ENCODE assay signal across 19 mouse cellular contexts in genomic region chr2:75458898-75459297, GRCm38 (mm10).
"Had no signal": no experiment of that assay in that cellular context is flagged by ENCODE, and none has a peak within 500 bp of the region (broad histone marks: within the 10 kb centered on the region; RNA-seq: fewer than 3 reads in every experiment).

No protein-coding gene starts in this region.

- H3K9me3 ChIP-seq: kidney, embryonic 15.5 days; liver, embryonic 13.5 days; midbrain, embryonic 13.5 days; neural tube, embryonic 12.5 days; neural tube, embryonic 15.5 days had no signal

- H3K36me3 ChIP-seq: kidney, embryonic 15.5 days; liver, embryonic 13.5 days; midbrain, embryonic 13.5 days; neural tube, embryonic 12.5 days; neural tube, embryonic 15.5 days had no signal

- ATAC-seq: midbrain, embryonic 13.5 days had no signal

- H3K4me3 ChIP-seq: kidney, embryonic 15.5 days; left cerebral cortex, adult 2 months; liver, embryonic 13.5 days; midbrain, embryonic 13.5 days; neural tube, embryonic 12.5 days; neural tube, embryonic 15.5 days had no signal

- H3K27ac ChIP-seq: kidney, embryonic 15.5 days; left cerebral cortex, adult 2 months; liver, embryonic 13.5 days; midbrain, embryonic 13.5 days; neural tube, embryonic 12.5 days; neural tube, embryonic 15.5 days had no signal

- H3K4me1 ChIP-seq: kidney, embryonic 15.5 days had no signal

- H3K27me3 ChIP-seq: kidney, embryonic 15.5 days; liver, embryonic 13.5 days; midbrain, embryonic 13.5 days; neural tube, embryonic 12.5 days; neural tube, embryonic 15.5 days had no signal

- H3K4me2 ChIP-seq: kidney, embryonic 15.5 days; liver, embryonic 13.5 days; midbrain, embryonic 13.5 days; neural tube, embryonic 12.5 days; neural tube, embryonic 15.5 days had no signal

- H3K9ac ChIP-seq: kidney, embryonic 15.5 days; liver, embryonic 13.5 days; midbrain, embryonic 13.5 days; neural tube, embryonic 12.5 days; neural tube, embryonic 15.5 days had no signal

- DNase-seq: kidney, adult 11 months; kidney, adult 8-10 months; kidney, postnatal 10 days; kidney, postnatal 4 days; layer of hippocampus, adult 9-11 months; layer of hippocampus, postnatal 36 days; liver, embryonic 13.5 days; lung, adult 2 months; lung, postnatal 14 days; lung, postnatal 4 days; right cerebral cortex, adult 18-20 months; right cerebral cortex, postnatal 25 days; thymus, adult 2 months; thymus, postnatal 36 days had no signal
